Mouse (Mus musculus) forebrain, embryonic 10.5 days (tissue): ENCODE measurements at regions not wholly inside any gene's neighbourhood (a gene's known extent, or its start where the extent isn't known, plus 50 kb on each side); places are given as distances from the start of the nearest gene placed in this dataset.

Experiments
- DNase-seq: peaks from one replicate; pipeline ENCODE4 v3.0.0-alpha.2; 2017; ENCODE audit warnings: low spot score; ENCODE audit errors: extremely low spot score
- H3K27ac ChIP-seq: fragments of 300-500 bp; sonication (generic); 2 replicates; pipeline ENCODE4 v1.5.1; 2016; ENCODE audit warnings: mild to moderate bottlenecking
- H3K27me3 ChIP-seq: fragments of 300-500 bp; sonication (generic); 2 replicates; pipeline ENCODE4 v1.6.1; 2016; ENCODE audit warnings: mild to moderate bottlenecking; ENCODE audit not compliant: poor library complexity, severe bottlenecking
- H3K36me3 ChIP-seq: fragments of 300-500 bp; sonication (generic); replicated peaks from 2 replicates; pipeline ENCODE4 v1.6.1; 2016; ENCODE audit warnings: mild to moderate bottlenecking, moderate library complexity
- H3K4me1 ChIP-seq: fragments of 300-500 bp; sonication (generic); 2 replicates; pipeline ENCODE4 v1.6.1; 2016
- H3K4me3 ChIP-seq: fragments of 300-500 bp; sonication (generic); 2 replicates; pipeline ENCODE4 v1.5.1; 2016; ENCODE audit warnings: mild to moderate bottlenecking, moderate library complexity
- H3K9me3 ChIP-seq: fragments of 300-500 bp; sonication (generic); 2 replicates; pipeline ENCODE4 v1.6.1; 2016; ENCODE audit warnings: mild to moderate bottlenecking, moderate library complexity
- WGBS: fragments of 180-500 bp; shearing (Covaris S2); methylation state at CpG from one replicate; pipeline ENCODE4 v1.1.7; 2016; 5-methylcytosine and 5-hydroxymethylcytosine counted together

DNA sequence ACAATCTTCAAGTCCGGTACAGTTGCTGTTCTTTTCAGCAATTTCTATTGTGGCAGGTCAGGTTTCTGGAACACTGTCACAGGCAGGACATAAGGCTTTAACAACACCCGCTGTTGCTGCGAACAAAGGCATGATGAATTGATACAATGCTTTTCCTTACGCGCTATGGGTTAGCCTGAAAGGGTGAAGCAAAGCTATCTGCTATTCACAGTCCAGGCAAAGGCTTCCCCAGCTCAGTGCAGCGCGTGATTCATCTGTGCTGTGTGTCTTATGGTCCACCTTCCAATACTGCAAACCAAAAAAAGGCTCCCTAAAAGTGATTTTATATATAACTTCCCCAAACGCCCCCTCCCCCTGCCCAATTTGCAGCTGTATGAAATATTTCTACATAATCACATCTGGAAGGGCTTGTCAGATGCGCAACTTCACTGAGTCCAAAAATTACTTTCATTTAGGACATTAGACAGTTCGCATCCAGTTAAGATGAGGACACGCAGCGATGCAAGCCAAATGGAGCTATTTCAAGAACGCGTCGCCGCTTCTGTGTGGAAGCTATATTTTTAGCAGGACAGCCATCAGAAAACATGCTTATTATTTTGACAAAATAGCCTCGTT, 1044.3 kb downstream of the Robo2 start:
- H3K4me1 ChIP-seq = peaks cover 24% of the 10 kb centered on the region
- H3K9me3 ChIP-seq = no peaks in the 10 kb centered on the region
- no peak for DNase-seq
- no peak overlapping the region for H3K27ac ChIP-seq
- no peaks in the 10 kb centered on the region for H3K36me3 ChIP-seq
- peaks cover 3% of the 10 kb centered on the region; the same call in 1 of the 2 replicates for H3K27me3 ChIP-seq
- WGBS = 83% methylated on average over 17 of the region's 17 CpGs
- H3K4me3 ChIP-seq = no peak overlapping the region

GRCm38 (mm10) chr16:73350698-73351097, 1042.6 kb downstream of the Robo1 start:
- Histone ChIP-seq H3K27me3 (no peaks in the 10 kb centered on the region), H3K4me3 (no peak overlapping the region), H3K36me3 (no peaks in the 10 kb centered on the region), H3K9me3 (no peaks in the 10 kb centered on the region), H3K4me1 (no peaks in the 10 kb centered on the region), H3K27ac (no peak overlapping the region)
- DNase-seq = no peak
- WGBS = 84% methylated on average over 5 of the region's 5 CpGs

DNA sequence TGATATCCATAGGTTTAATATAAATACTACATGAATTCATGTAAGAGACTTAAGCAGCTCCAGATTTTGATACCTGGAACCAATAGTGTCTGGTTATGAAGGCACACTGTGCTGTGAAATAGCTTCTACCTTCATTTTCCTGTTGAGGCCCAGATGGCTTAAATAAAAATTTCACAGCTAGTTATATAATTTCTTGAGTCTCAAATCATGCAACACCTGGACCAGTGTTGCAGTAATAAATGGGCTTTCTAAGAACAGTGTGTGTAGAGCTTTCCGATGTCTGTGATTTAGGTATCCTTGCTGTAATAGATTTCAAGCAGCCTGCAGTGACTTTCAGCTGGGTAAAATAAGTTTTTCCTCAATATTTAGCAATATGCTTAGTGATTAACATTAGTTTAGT, 1035.8 kb downstream of the Robo1 start:
- H3K27ac ChIP-seq = no peak overlapping the region
- DNase-seq = no peak
- H3K4me1 ChIP-seq = no peaks in the 10 kb centered on the region
- no peaks in the 10 kb centered on the region for H3K27me3 ChIP-seq
- WGBS = 96% methylated on average over 1 of the region's 1 CpGs
- H3K4me3 ChIP-seq = no peak overlapping the region
- no peaks in the 10 kb centered on the region for H3K36me3 ChIP-seq
- no peaks in the 10 kb centered on the region for H3K9me3 ChIP-seq

GRCm38 (mm10) chr16:73343531-73343930, 1035.4 kb downstream of the Robo1 start:
- WGBS = 87% methylated on average over 3 of the region's 3 CpGs
- Histone ChIP-seq H3K4me3 (no peak overlapping the region), H3K4me1 (no peaks in the 10 kb centered on the region), H3K36me3 (no peaks in the 10 kb centered on the region), H3K27ac (no peak overlapping the region), H3K27me3 (no peaks in the 10 kb centered on the region), H3K9me3 (no peaks in the 10 kb centered on the region)
- DNase-seq = no peak

DNA sequence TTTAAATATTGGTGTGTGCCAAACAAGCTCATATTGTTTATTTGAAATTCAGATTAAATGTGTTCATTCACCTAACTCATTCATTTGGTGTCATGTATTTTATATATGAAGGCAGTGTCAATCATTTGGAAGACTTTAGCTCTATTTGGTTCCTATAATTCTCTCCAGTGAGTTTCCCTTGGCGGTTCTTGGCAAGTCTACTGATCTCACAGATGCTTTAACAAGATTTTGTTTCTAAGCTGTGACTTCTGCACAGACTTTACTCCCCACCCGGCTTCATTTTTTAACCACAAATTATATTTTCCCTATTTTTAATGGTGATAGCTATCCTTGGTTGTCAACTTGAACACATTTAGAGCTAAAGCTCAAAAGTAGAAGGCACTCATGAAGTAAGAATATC, 1009.5 kb downstream of the Robo1 start:
- Histone ChIP-seq H3K36me3 (no peaks in the 10 kb centered on the region), H3K27me3 (no peaks in the 10 kb centered on the region), H3K27ac (no peak overlapping the region), H3K9me3 (no peaks in the 10 kb centered on the region), H3K4me1 (no peaks in the 10 kb centered on the region), H3K4me3 (no peak overlapping the region)
- 90% methylated on average over 2 of the region's 2 CpGs for WGBS
- DNase-seq = no peak

DNA sequence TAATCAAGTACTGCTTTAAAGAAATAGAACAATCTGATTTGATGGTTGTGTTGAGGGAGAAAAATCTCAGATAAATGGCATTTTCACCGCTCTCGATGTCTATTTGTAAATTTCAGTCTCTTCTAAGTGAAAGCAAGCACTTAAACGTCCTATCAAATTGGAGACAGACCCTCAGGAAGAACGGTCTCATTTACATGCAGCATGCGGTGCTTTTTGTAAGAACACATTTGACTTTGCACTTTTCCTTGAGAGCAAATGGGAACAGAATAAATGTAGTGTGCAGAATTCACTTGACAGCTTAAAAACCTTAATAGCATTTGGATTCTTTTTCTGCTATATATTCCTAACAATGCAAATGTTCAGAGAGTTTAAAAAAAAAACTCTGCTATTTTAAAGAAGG, 1002.0 kb downstream of the Robo1 start:
- DNase-seq = no peak
- Histone ChIP-seq H3K27me3 (no peaks in the 10 kb centered on the region), H3K36me3 (no peaks in the 10 kb centered on the region), H3K9me3 (no peaks in the 10 kb centered on the region), H3K27ac (no peak overlapping the region), H3K4me1 (no peaks in the 10 kb centered on the region), H3K4me3 (no peak overlapping the region)
- WGBS = 88% methylated on average over 5 of the region's 5 CpGs

GRCm38 (mm10) chr16:73279951-73280350, 971.8 kb downstream of the Robo1 start:
- Histone ChIP-seq H3K9me3 (no peaks in the 10 kb centered on the region), H3K4me1 (no peaks in the 10 kb centered on the region), H3K36me3 (no peaks in the 10 kb centered on the region), H3K4me3 (no peak overlapping the region), H3K27ac (no peak overlapping the region), H3K27me3 (no peaks in the 10 kb centered on the region)
- DNase-seq = no peak
- WGBS = 76% methylated on average over 11 of the region's 11 CpGs

DNA sequence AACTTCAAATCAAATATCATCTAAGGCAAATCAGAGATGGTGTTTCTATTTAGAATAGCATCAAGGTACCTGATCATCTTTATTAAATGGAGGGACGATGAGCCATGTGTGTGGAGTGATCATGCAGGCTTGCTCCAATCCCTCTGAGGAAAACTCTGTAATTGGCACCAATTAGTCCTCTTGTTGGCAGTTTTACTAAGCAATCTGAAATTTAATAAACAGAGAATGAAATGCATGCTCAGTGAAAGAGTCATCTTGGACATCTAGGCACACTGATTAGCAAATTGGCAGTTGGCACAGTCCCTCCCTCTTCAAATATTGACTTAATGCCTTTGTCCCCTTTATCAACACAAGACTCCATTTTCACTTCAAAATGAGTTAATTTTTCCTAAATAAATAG, 951.6 kb downstream of the Robo1 start:
- no peak overlapping the region for H3K4me3 ChIP-seq
- no peaks in the 10 kb centered on the region for H3K36me3 ChIP-seq
- H3K4me1 ChIP-seq = no peaks in the 10 kb centered on the region
- no peaks in the 10 kb centered on the region for H3K9me3 ChIP-seq
- DNase-seq = no peak
- 96% methylated on average over 1 of the region's 1 CpGs for WGBS
- no peaks in the 10 kb centered on the region for H3K27me3 ChIP-seq
- no peak overlapping the region for H3K27ac ChIP-seq

- Histone ChIP-seq H3K36me3 (no peaks in the 10 kb centered on the region), H3K27ac (no peak overlapping the region), H3K4me3 (no peak overlapping the region), H3K27me3 (no peaks in the 10 kb centered on the region), H3K9me3 (no peaks in the 10 kb centered on the region), H3K4me1 (no peaks in the 10 kb centered on the region)
- WGBS = 92% methylated on average over 3 of the region's 3 CpGs
- DNase-seq = no peak
Measured at GRCm38 (mm10) chr16:73259283-73259682, 951.2 kb downstream of the Robo1 start.

DNA sequence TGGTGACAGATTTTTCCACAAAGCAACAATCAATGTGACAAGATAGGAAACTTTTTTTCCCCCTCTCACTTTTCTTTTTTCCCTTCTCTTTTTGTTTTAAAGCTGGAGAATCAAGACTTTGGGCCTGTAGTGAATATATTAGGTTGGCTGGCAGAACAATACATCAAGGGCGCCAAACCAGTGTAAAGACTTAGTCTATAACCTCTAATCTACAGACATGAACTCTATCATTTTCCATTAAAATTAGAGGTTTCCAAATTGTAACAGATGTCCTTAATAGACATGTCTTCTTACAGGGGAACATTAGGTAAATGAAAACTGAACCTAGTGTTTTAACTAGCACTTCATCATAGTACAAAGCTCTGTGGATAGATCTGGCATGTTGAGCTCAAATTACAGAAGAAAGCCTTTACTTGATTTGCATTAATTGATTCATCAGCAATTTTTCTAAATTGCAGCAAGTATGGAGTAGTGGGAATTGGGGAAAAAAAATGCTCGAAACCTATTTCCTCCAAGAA, 937.0 kb downstream of the Robo1 start:
- DNase-seq = no peak
- no peak overlapping the region for H3K4me3 ChIP-seq
- no peaks in the 10 kb centered on the region for H3K27me3 ChIP-seq
- H3K36me3 ChIP-seq = no peaks in the 10 kb centered on the region
- no peak overlapping the region for H3K27ac ChIP-seq
- no peaks in the 10 kb centered on the region for H3K4me1 ChIP-seq
- no peaks in the 10 kb centered on the region for H3K9me3 ChIP-seq
- 89% methylated on average over 2 of the region's 2 CpGs for WGBS

DNA sequence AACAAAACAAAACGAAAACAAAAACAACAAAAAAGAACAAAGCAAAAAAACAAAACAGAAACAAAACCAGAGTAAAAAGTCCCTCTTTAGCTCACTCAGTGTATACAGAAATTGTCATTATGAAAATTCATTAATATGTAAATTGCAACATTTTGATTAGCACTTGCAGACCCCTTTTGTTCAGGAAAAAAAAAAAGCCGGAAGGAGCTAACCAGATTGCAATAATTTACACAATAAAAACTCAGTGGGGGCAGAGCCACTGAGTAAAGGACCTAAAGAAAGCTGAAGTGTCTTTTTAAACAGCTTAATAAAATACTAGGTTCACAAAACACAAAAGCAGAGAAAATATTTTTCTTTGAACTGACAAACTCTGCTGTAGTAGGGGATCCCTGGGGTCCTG, 922.5 kb downstream of the Robo1 start:
- Histone ChIP-seq H3K27me3 (peaks cover 11% of the 10 kb centered on the region; the same call in 1 of the 2 replicates), H3K9me3 (no peaks in the 10 kb centered on the region), H3K27ac (no peak overlapping the region), H3K36me3 (no peaks in the 10 kb centered on the region), H3K4me3 (no peak overlapping the region), H3K4me1 (peaks cover 4% of the 10 kb centered on the region; the same call in 1 of the 2 replicates)
- WGBS = 61% methylated on average over 2 of the region's 2 CpGs
- DNase-seq = no peak

DNA sequence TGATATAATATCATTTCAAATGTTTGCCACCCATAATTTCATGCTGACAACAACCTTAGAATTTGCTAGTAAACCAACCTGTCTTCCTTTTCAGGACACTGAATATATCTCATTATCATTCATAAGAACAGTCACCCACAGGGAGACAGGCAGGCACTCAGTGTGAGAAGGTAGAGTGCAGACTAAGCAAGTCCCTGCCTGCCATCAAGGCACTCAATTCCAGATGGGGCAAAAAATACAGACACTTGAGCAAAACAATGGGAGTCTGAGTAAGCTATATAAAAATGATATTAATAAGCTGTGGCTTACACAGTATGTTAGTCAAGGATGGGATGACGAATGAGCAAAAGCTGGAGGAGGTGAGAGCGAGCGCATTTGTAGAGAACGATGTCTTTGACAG, 909.4 kb downstream of the Robo1 start:
- Histone ChIP-seq H3K4me3 (no peak overlapping the region), H3K36me3 (no peaks in the 10 kb centered on the region), H3K27me3 (no peaks in the 10 kb centered on the region), H3K4me1 (no peaks in the 10 kb centered on the region), H3K9me3 (no peaks in the 10 kb centered on the region), H3K27ac (no peak overlapping the region)
- 93% methylated on average over 4 of the region's 4 CpGs for WGBS
- DNase-seq = no peak

- 92% methylated on average over 11 of the region's 11 CpGs for WGBS
- Histone ChIP-seq H3K4me3 (no peak overlapping the region), H3K27ac (no peak overlapping the region), H3K36me3 (no peaks in the 10 kb centered on the region), H3K27me3 (no peaks in the 10 kb centered on the region), H3K9me3 (no peaks in the 10 kb centered on the region), H3K4me1 (no peaks in the 10 kb centered on the region)
- no peak for DNase-seq
Measured at GRCm38 (mm10) chr16:73203542-73203941, 895.4 kb downstream of the Robo1 start.

DNA sequence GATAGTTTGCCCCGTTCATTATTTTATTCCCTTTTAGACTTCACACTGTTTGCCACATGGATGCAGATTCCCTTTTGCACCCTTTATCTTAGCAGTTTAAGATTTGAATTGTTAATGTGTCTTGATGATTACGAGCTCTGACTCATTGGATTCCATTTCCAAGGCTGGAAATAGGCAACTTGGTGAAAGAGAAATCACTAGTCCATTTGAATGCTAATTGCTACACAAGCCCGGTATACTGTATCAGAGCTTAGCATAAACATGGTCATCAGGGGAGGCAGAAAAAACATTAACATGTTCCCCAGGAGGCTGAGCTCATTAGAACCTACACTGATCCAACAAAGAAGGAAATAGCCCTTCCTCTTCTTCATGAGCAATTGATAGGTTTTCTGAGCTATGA, 892.9 kb downstream of the Robo1 start:
- Histone ChIP-seq H3K9me3 (no peaks in the 10 kb centered on the region), H3K27ac (no peak overlapping the region), H3K27me3 (no peaks in the 10 kb centered on the region), H3K36me3 (no peaks in the 10 kb centered on the region), H3K4me3 (no peak overlapping the region), H3K4me1 (peaks cover 9% of the 10 kb centered on the region)
- DNase-seq = no peak
- 70% methylated on average over 3 of the region's 3 CpGs for WGBS
